Mouse (Mus musculus) kidney, adult 2 months (tissue): ENCODE results near the gene Gngt2.

Source experiments
- CTCF ChIP-seq: fragments of 200-500 bp; conservative IDR thresholded peaks from 2 replicates; pipeline ENCODE4 v1.5.1; 2011; ENCODE audit warnings: low read depth, mild to moderate bottlenecking, control low read depth, low read length, moderate library complexity, mixed read lengths; ENCODE audit not compliant: insufficient read depth, insufficient read length
- POLR2A ChIP-seq: fragments of 200-500 bp; IDR thresholded peaks from one replicate; pipeline ENCODE4 v1.6.1; 2011; ENCODE audit warnings: low read depth, low read length, control low read depth

- TF ChIP-seq CTCF (no peak), POLR2A (no peak)
Observed at GRCm38 (mm10) chr11:95811741-95812140, 25.3 kb upstream of the Gngt2 start.
